Mouse (Mus musculus) telencephalon, adult 2 months (tissue): Measurements from ENCODE around the gene Majin.

Experiments
- DNase-seq: peaks from one replicate; pipeline ENCODE4 v3.0.0-alpha.2; 2011; ENCODE audit warnings: low read depth, low spot score

Majin gene

DNA sequence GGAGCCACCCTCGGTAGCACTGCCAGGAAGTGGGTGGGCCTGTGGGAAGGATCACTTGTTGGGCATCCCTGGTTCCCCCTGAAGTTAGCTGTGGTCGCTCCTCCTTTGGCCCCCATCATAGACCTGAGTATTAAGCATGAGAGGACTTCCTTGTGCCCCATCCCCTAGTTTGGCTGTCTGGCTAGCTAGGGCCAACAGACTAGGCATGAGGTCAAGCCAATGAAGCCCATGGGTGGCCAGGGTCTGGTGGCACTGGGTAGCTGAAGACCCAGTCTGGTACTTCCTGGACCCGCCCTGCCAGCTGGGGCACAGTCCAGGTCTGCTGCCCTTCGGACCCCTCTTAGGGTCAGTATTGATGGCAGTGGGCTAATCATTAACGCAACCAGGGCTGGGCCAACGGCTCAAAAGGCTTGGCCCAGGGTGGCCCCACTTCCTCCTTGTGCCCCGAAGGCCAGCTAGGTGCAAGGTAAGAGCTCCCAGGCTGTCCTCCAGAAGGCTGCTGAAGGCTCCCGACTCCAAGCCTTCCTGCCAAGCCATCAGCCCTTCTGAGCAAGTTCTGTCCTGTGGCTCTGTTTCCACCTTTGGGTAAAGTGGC is 78.7 kb downstream of the Majin start:
- no peak for DNase-seq

GRCm38 (mm10) chr19:6264200-6264599 is 80.0 kb downstream of the Majin start:
- no peak for DNase-seq

DNA sequence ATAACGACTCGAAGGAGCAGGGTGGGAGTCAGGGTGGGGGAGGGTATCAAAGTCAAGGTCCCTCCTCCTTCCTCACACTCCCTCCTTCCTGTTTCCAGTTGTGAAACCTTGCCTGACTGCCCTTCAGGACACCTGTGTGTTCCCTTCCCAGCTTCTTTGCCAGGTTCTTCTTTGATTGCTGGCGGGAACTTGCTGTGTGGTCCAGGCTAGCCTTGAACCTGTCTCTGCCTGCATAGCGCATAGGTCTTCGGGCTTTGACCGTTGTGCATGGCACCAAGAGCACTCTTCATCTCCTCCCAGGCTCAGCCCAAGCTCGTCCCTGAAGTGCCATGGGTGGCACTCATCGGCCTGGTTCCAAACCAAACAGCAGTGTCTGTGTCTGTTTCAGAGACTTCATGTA is 80.8 kb downstream of the Majin start:
- no peak for DNase-seq

DNA sequence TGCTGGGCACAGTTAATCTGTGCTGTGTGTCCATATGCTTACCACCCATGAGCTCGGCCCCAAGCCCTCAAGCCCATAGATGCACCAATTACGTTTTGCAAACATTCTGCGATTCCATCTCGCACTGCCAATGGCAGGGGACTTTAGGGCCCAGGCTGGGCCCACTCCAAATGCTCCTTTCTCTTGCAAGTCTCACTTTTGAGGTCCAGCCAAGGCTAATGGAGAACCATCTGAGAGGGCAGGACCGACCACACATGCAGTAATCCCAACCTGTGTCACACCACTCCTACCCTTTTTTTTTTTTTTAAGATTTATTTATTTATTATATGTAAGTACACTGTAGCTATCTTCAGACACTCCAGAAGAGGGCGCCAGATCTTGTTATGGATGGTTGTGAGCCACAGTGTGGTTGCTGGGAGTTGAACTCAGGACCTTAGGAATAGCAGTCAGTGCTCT is 81.6 kb downstream of the Majin start:
- no peak for DNase-seq

DNA sequence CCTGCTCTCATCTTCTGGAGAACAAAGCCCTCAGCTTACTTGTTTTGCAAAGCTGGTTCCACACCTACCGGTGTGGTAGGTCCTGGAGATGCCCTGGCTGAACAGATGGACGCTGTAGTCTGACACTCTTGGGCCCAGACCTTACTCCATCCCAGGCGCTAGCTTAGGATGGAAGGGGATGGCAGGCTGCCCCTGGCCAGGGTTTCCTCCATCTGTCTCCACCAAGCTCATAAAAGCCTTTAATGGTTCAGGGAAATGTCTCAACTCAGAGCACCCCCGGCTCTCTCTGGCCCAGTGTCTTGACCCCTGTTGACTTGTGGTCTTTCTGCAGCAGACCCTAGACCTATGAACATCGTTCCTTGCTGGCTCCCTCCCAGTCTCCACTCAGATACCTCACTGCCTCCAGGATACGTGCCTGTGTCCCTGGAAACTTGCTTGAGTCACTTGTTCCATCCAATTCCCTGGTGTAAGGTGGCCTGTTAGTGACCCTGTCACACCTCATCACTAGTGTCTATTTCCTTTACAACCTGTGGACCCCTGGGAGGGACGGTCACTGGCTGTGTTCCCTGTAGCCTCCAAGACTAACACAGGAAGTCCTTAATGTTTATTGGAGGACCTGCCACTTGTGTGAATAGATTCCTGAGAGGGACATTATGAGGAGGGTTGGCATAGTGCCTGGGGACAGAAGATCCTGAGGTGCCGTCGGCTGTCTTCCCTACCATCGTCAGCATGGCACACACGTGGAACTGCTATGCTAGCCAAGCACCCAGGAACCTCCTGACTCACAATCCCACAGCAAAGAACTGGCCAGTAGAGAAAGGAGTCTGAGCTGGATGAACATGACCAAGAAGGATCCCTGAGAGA is 83.3 kb downstream of the Majin start:
- DNase-seq: no peak

GRCm38 (mm10) chr19:6268170-6268528 is 84.0 kb downstream of the Majin start:
- DNase-seq: peak; percentile 58

- no peak for DNase-seq
These were observed 84.5 kb downstream of the Majin start for GRCm38 (mm10) chr19:6268670-6269132.

DNA sequence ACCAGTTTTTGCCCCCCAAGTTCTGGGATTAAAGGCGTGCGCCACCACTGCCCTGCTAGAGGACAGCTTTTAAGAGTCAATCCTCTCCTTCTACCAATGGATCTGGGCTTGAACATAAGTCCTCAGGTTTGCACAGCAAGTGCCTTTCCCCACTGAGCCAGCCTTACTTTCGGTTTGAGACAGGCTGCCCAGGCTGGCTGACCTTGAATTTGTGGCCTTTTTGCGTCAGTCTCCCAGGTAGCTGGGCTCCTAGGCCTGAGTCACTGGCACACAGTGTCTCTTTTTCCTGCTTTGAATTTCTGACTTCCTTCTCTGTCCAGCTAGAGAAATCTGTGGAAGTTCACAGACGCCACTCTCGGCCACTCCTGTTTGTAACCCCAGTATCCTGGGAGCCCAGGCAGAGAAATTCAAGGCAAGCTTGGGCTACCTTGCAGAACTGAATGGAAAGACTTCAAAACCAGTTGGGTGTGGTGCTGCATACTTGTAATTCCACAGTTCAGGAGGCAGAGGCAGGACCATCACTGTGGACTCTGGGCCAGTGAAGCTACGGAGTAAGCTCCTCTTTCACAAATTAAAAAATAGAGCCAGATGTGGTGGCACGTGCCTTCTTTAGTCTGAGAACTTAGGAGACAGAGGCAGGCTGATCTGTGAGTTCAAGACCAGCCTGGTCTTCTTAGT is 85.7 kb downstream of the Majin start:
- no peak for DNase-seq

DNA sequence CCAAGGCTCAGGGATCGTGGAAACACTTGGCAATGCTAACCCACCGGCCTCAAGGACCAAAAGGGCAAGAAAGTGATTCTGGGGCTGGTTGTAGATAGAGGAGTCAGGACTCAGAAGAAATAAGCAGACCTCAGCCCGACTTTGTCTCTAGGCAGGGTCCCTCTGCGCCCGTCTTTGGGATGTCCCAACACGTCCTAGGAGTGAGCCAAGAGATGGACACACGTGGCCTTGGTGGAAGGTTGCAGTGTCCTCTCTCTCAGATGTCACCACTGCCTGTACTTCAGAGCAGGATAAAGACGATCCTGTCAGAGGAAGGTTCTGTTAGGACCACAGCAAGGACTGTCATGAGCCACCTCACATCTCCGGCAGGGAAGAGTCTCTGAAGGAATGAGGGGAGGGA is 86.5 kb downstream of the Majin start:
- no peak for DNase-seq

DNA sequence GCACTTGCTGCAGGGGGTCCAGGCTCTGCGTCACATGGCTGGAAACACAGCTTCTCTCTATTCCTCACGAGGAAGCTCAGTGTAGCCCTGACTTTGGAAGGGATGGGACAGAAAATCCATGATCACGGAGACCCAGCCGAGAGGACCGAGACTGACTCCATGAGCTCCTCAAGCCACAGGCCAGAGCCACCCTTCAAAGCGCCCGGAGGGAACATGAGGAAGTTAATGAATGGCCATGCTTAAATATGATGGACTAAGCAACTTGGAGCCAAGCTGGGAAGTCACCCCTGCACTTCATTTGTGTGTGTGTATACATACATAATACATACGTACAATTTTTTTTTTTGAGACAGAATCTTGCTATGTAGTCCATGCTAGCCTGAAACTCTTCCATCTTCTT is 87.0 kb downstream of the Majin start:
- no peak for DNase-seq

DNA sequence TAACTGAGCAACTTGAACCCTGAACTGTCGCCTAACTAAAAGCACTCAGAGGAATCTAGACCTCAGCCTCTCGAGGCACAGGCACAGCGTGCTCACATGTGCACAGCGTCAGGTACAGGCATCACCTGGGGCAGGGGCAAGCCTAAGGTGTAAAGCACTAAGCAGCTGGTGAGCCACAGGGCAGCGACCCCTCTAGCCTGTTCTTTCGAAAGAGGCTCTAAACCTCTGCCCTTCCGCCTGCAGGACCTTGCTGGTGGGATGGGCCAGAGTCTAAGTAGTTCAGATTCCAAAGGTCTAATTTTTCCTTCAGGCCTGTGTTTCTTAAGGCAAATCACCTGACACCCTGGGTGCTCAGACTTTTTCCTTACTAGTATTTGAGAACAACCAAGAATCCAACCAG is 87.9 kb downstream of the Majin start:
- no peak for DNase-seq

DNA sequence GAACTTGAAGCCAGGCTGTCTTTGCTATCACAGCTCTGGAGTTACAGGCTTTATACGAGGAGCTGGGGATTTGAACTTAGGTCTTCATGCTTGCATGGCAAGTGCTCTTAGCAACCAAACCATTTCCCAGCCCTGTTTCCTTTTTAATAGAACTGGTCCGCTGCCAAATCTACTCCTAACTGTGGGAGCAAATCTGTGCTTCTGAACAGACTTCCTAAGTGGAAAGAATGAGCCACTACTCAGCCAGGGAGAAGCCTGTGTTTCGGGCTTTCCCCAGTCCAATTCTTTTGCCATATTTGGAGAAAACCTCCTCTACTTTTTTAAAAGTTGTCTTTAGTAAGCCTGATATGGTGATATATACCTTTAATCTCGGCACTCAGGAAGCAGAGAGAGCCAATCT is 88.5 kb downstream of the Majin start:
- DNase-seq: peak; percentile 62

GRCm38 (mm10) chr19:6273592-6273991 is 89.4 kb downstream of the Majin start:
- DNase-seq: no peak
